Mouse (Mus musculus) thymus, postnatal 36 days (tissue): ENCODE measurements around the gene Gm6803.
"Not testable (repeated sequence)": the region's sequence is repeated elsewhere in the genome, so short reads cannot be mapped to it uniquely, and the experiment has no call there.

Experiments used
- DNase-seq, 2 experiments: peaks; one replicate each; pipeline ENCODE4 v3.0.0; 2022; ENCODE audit warnings: mixed read lengths in 2 of 2

The Gm6803 gene

GRCm38 (mm10) chr12:88018671-88019070, at the start of gene Gm6803:
Gene Gm6803, minus strand, starts transcription at chr12:88018771.
- not testable (repeated sequence) for DNase-seq

- DNase-seq = not testable (repeated sequence)
Measured at GRCm38 (mm10) chr12:88045226-88045625, 26.7 kb upstream of the Gm6803 start.

- not testable (repeated sequence) for DNase-seq
Measured at GRCm38 (mm10) chr12:88039703-88040102, 21.1 kb upstream of the Gm6803 start.

GRCm38 (mm10) chr12:88039062-88039461, 20.5 kb upstream of the Gm6803 start:
- not testable (repeated sequence) for DNase-seq

- not testable (repeated sequence) for DNase-seq
Measured at GRCm38 (mm10) chr12:88032250-88032649, 13.7 kb upstream of the Gm6803 start.

- DNase-seq = not testable (repeated sequence)
Measured at GRCm38 (mm10) chr12:88026704-88027103, 8.1 kb upstream of the Gm6803 start, which contains the start of gene Gm2056. Gene Gm2056, plus strand, starts transcription at chr12:88027004.

- DNase-seq = not testable (repeated sequence)
Measured at GRCm38 (mm10) chr12:88011548-88011947, 7.0 kb downstream of the Gm6803 start, which contains the start of gene Gm2075. Gene Gm2075, plus strand, starts transcription at chr12:88011848.

GRCm38 (mm10) chr12:88004118-88004517, 14.5 kb downstream of the Gm6803 start:
- not testable (repeated sequence) for DNase-seq

- not testable (repeated sequence) for DNase-seq
Measured at GRCm38 (mm10) chr12:87984000-87984399, 34.6 kb downstream of the Gm6803 start.
